ENCODE assay signal across 8 mouse cellular contexts in the genomic region with DNA sequence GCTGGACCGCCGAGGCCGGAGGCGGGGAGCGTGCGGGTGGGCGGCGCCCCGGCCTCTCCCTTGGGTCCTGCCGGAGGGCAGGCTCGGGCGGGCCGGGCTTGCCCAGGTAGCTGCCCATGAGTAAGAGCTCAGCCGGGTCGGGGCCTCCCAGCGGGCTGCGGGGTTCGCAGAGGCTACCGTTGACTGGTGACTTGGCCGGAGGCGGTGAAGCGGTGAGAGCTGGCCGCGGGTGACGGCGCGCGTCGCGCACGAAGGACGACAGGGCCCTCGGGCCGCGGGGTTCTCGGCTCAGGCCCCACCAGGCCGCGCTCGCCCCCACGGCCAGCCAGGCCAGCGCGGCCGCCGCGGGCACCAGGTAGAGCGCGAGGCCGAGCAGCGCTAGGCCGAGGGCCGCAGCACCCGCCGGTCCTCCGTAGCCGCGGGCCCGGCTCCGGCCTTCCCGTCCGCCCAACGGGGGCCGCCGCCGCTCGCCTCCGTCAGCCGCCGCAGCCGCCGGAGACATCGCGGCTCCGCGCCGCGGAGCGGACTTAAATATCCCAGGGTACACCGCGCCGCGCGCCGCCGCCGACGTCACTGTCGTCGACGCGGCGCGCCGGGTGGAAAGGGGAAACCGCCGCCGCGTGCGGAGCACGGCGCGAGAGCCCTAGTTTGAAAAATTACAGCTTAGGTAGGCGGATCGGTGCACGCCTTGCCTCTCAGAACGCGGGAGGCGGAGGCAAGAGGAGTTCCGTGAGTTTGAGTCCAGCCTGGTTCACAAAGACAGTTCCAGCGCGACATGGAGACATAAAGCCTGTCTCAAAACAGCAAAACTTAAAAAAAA. TPM values are rescaled to one million over a fixed set of nuclear protein-coding genes. Genes with fewer than 3 reads are reported as not detected.
DNase-seq lines count a peak whose midpoint lies in the region; ATAC-seq and TF ChIP-seq lines count a peak whose summit lies in the region.

Gene Pom121 (minus strand): TSS at position 543 of the 820 bp plus-strand sequence.

- H3K9me3 ChIP-seq in heart, embryonic 11.5 days (replicated peaks; ENCODE audit: control insufficient read depth, low read length), result no peaks in the 10 kb centered on the region
- H3K9me3 ChIP-seq in kidney, embryonic 16.5 days (ENCODE audit: low read length), result no peaks in the 10 kb centered on the region
- no peaks in the 10 kb centered on the region for H3K9me3 ChIP-seq in liver, embryonic 12.5 days (replicated peaks)
- H3K9me3 ChIP-seq in stomach, embryonic 15.5 days, result no peaks in the 10 kb centered on the region

- ATAC-seq in heart, embryonic 11.5 days (replicated peaks; ENCODE audit: insufficient number of reproducible peaks, low FRiP score, low TSS enrichment), result peak; percentile 82
- ATAC-seq in kidney, embryonic 16.5 days (ENCODE audit: low FRiP score, low TSS enrichment), result peak; percentile 84
- ATAC-seq in liver, embryonic 12.5 days, result peak; percentile 85
- peak; percentile 89 for ATAC-seq in stomach, embryonic 15.5 days (ENCODE audit: insufficient read depth, low FRiP score, low read depth)

- DNase-seq in B cell, adult 2 months, result peak; percentile 87 to 88
- DNase-seq in natural killer cell, adult 2 months (ENCODE audit: low spot score in 2 of 2), result peak; percentile 72 to 81

- TF ChIP-seq POLR2A in bone marrow macrophage, adult 2 months (IDR thresholded peaks at IDR 0.05; ENCODE audit: borderline replicate concordance, low read depth, low read length), result no peak
- peak; percentile 74 for TF ChIP-seq POLR2A in embryonic fibroblast, embryonic 13.5 days (IDR thresholded peaks at IDR 0.05; ENCODE audit: low read depth, low read length)

- no peak for TF ChIP-seq CTCF in bone marrow macrophage, adult 2 months (IDR thresholded peaks at IDR 0.05; ENCODE audit: low read depth, low read length)
- TF ChIP-seq CTCF in embryonic fibroblast, embryonic 13.5 days (IDR thresholded peaks at IDR 0.05; ENCODE audit: borderline replicate concordance, insufficient read depth, low read length), result no peak

- peak within 1 kb of the TSS; percentile 99 for H3K9ac ChIP-seq in heart, embryonic 11.5 days (ENCODE audit: low read depth, low read length)
- H3K9ac ChIP-seq in kidney, embryonic 16.5 days (replicated peaks; ENCODE audit: low read length), result peak within 1 kb of the TSS; percentile 98
- H3K9ac ChIP-seq in liver, embryonic 12.5 days, result peak within 1 kb of the TSS; percentile 98
- peak within 1 kb of the TSS; percentile 100 for H3K9ac ChIP-seq in stomach, embryonic 15.5 days

- peak within 1 kb of the TSS; percentile 90 for H3K4me3 ChIP-seq in bone marrow macrophage, adult 2 months (ENCODE audit: insufficient read depth, low read length)
- H3K4me3 ChIP-seq in embryonic fibroblast, embryonic 13.5 days (ENCODE audit: insufficient read depth, low read length), result peak within 1 kb of the TSS; percentile 95
- H3K4me3 ChIP-seq in heart, embryonic 11.5 days (ENCODE audit: low read depth, low read length), result peak within 1 kb of the TSS; percentile 97
- H3K4me3 ChIP-seq in kidney, embryonic 16.5 days (ENCODE audit: low read length), result peak within 1 kb of the TSS; percentile 96
- peak within 1 kb of the TSS; percentile 94 for H3K4me3 ChIP-seq in liver, embryonic 12.5 days
- peak within 1 kb of the TSS; percentile 96 for H3K4me3 ChIP-seq in stomach, embryonic 15.5 days (replicated peaks)

- H3K27me3 ChIP-seq in heart, embryonic 11.5 days (ENCODE audit: control insufficient read depth, insufficient read depth, low read length), result no peaks in the 10 kb centered on the region
- H3K27me3 ChIP-seq in kidney, embryonic 16.5 days (ENCODE audit: insufficient read depth, low read length), result no peaks in the 10 kb centered on the region
- H3K27me3 ChIP-seq in liver, embryonic 12.5 days (replicated peaks), result peaks cover 2% of the 10 kb centered on the region; the same call in 1 of the 2 replicates
- no peaks in the 10 kb centered on the region for H3K27me3 ChIP-seq in stomach, embryonic 15.5 days (replicated peaks)

- peak within 1 kb of the TSS; percentile 74 for H3K4me2 ChIP-seq in heart, embryonic 11.5 days
- H3K4me2 ChIP-seq in kidney, embryonic 16.5 days (replicated peaks; ENCODE audit: low read depth, low read length), result peak within 1 kb of the TSS; percentile 66
- H3K4me2 ChIP-seq in liver, embryonic 12.5 days, result peak within 1 kb of the TSS; percentile 81
- H3K4me2 ChIP-seq in stomach, embryonic 15.5 days, result peak within 1 kb of the TSS; percentile 59

- H3K27ac ChIP-seq in bone marrow macrophage, adult 2 months (ENCODE audit: insufficient read depth, low read depth, low read length), result peak within 1 kb of the TSS; percentile 71
- H3K27ac ChIP-seq in embryonic fibroblast, embryonic 13.5 days (ENCODE audit: insufficient read depth, low read length), result peak within 1 kb of the TSS; percentile 60
- H3K27ac ChIP-seq in heart, embryonic 11.5 days (ENCODE audit: low read depth, low read length), result peak within 1 kb of the TSS; percentile 82
- H3K27ac ChIP-seq in kidney, embryonic 16.5 days (ENCODE audit: low read length), result peak within 1 kb of the TSS; percentile 87
- H3K27ac ChIP-seq in liver, embryonic 12.5 days, result peak within 1 kb of the TSS; percentile 93
- peak within 1 kb of the TSS; percentile 92 for H3K27ac ChIP-seq in stomach, embryonic 15.5 days

- peaks cover 15% of the 10 kb centered on the region for H3K4me1 ChIP-seq in bone marrow macrophage, adult 2 months (ENCODE audit: control insufficient read depth, insufficient read depth, low read length)
- no peaks in the 10 kb centered on the region for H3K4me1 ChIP-seq in embryonic fibroblast, embryonic 13.5 days (ENCODE audit: control insufficient read depth, insufficient read depth, low read length)
- peaks cover 4% of the 10 kb centered on the region for H3K4me1 ChIP-seq in heart, embryonic 11.5 days (ENCODE audit: control insufficient read depth, insufficient read depth, low read length)
- H3K4me1 ChIP-seq in kidney, embryonic 16.5 days (ENCODE audit: insufficient read depth, low read length), result peaks cover 14% of the 10 kb centered on the region
- H3K4me1 ChIP-seq in liver, embryonic 12.5 days, result peaks cover 30% of the 10 kb centered on the region
- H3K4me1 ChIP-seq in stomach, embryonic 15.5 days, result peaks cover 12% of the 10 kb centered on the region; the same call in 1 of the 2 replicates

- under 1% methylated on average over 95 of the region's 110 CpGs for WGBS in heart, embryonic 11.5 days (ENCODE audit: insufficient replicate concordance)
- WGBS in kidney, embryonic 16.5 days, result under 1% methylated on average over 90 of the region's 110 CpGs
- under 1% methylated on average over 84 of the region's 110 CpGs for WGBS in liver, embryonic 12.5 days (ENCODE audit: insufficient replicate concordance)
- under 1% methylated on average over 90 of the region's 110 CpGs for WGBS in stomach, embryonic 15.5 days

- H3K36me3 ChIP-seq in heart, embryonic 11.5 days (ENCODE audit: control insufficient read depth, insufficient read depth, low read length), result peaks cover 14% of the 10 kb centered on the region
- H3K36me3 ChIP-seq in kidney, embryonic 16.5 days (ENCODE audit: insufficient read depth, low read length), result peaks cover 29% of the 10 kb centered on the region
- H3K36me3 ChIP-seq in liver, embryonic 12.5 days, result peaks cover 32% of the 10 kb centered on the region
- H3K36me3 ChIP-seq in stomach, embryonic 15.5 days, result peaks cover 18% of the 10 kb centered on the region

RNA-seq across cellular contexts. Expression of gene Pom121, which starts in this region (rescaled TPM):
- 15.0 and 17.5 TPM in 2 replicates for polyA plus RNA-seq in bone marrow macrophage, adult 2 months (2012; ENCODE audit: insufficient read depth, insufficient read length, missing spikeins)
- polyA plus RNA-seq in embryonic fibroblast, embryonic 13.5 days (2011; ENCODE audit: insufficient read length, low read depth, missing spikeins), result 22.3 and 24.4 TPM in 2 replicates
- 10.2 and 11.8 TPM in 2 replicates for polyA plus RNA-seq in heart, embryonic 11.5 days (2014; fragmentation: Nextera tagmentation; extraction: Ambion mirVana)
- polyA plus RNA-seq in kidney, embryonic 16.5 days (2015; fragmentation: Nextera tagmentation; extraction: Ambion mirVana), result 11.4 and 13.6 TPM in 2 replicates
- 12.2 and 13.8 TPM in 2 replicates for polyA plus RNA-seq in liver, embryonic 12.5 days (2016; fragmentation: Nextera tagmentation; extraction: Ambion mirVana)
- 11.2 and 11.4 TPM in 2 replicates for polyA plus RNA-seq in stomach, embryonic 15.5 days (2015; fragmentation: Nextera tagmentation; extraction: Ambion mirVana)

Comparison
In these comparisons a context has a peak if more than half of its experiments do, and no peak if none do; other contexts are left out.
1. Peak in every context shown above with its lines: DNase-seq, ATAC-seq, H3K4me3 ChIP-seq and H3K27ac ChIP-seq.